Mouse (Mus musculus): ENCODE measurements around the gene Col11a2.
A peak's percentile ranks its signal among the peaks of the same experiment; 100 is the strongest.
"Not testable (repeated sequence)": the region's sequence is repeated elsewhere in the genome, so short reads cannot be mapped to it uniquely, and the experiment has no call there.

Col11a2 gene

DNA sequence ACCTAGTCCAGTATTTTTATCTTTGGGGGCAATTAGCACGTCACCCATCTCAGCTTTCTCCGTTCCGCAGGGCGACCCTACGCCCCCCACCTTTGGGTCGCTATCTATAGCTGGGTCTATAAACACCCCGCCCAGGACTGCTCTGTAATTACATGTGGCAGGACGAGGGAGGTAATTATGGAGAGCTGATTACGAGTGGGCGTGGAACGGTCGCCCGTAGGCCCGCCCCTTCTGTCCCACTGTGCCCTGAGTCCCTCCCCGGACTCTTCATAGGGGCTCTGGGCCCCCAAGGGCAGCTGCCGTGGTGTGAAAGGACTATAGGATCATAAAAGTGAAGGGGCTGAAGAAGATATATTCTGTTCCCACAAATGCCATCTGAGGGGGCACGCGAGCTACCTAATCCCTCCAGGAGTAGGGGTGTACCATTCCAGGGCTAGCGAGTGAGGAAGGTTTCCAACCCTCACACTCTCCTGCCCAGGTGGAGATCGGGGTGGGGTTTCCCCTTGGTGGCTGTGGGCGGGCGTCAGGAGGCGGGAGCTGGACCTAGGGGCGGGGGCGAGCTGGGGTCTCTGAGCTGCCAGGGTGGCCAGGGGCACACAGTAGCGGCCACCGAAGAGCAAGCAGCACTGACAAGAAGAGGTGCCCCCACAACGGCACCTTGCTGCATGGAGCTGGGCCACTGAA is at the start of gene Col11a2:
TSS of gene Col11a2 (plus strand) at position 560 of the 684 bp plus-strand sequence.
- DNase-seq, result no peak

DNA sequence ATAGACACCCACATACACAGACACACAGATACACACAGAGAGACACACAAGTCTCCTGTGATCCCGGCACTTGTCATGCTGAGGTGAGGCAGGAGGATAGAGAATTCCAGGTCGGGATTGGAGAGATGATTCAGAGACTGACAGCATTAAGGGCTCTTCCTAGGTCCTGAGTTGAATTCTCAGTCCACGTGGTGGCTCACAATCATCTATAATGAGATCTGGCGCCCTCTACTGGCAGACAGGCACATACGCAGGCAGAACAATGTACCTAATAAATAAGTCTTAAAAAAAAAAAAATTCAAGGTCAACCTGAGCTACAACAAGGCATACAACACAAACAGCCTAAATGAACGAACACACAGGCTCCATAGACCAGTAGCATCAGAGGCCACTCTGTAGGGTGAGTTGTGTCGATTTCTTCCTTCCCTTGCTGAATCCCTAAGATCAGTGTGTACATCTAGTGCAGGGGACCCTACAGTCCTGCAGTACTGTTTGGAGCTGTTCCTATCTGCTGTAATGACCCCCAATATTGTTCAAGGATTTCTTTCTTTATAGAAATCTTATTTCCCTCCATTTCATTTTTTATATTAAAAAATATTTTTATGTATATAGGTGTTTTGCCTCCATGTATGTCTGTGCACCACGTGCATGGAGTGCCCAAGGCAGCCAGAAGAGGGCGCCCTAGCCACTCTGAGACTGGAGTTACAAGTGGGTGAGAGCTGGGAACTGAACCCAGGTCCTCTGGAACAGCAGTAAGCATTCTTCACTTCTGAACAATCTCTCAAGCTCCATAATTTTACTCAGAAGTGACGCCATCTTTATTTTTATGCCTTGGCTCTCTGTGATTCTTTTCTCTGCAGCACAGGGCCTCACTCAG is 47.2 kb upstream of the Col11a2 start:
- no peak for DNase-seq

DNA sequence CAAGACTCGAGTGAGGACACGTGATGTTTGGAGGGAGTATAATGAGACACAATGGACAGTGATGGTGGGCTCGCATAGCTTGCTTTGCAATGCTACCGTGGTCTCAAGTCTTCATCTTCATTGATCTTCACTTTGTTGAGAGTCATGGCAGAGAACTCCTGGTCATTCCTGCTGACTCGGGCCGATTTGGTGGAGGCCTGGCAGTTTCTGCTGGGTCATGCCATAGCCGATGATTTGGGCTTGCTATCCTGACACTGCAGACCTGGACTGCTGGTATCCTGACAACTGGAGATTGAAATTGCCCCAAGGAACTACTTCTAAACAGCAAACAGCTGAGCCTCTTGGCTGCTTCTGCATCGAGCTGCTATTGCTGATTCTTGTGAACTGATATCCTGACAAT is 44.3 kb upstream of the Col11a2 start:
- no peak for DNase-seq

DNA sequence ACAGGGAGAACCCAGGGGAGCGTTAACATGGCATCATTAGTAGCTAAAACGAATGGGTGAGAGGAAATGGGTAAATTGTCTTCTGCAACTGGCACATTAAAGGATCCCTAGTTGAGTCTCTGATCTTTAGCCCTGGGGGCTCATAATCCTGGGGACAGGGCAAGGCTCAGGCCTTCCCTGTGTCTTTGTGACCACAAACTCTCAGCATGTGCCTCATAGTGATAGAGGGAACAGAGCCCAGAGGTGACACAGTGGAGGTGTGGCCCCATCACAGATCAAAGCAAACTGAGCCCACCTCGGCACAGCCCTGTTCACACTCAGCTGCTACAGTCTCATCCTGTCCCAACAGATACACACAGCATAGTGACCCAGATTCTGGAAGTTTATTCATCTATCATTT is 43.6 kb upstream of the Col11a2 start:
- DNase-seq, result no peak

DNA sequence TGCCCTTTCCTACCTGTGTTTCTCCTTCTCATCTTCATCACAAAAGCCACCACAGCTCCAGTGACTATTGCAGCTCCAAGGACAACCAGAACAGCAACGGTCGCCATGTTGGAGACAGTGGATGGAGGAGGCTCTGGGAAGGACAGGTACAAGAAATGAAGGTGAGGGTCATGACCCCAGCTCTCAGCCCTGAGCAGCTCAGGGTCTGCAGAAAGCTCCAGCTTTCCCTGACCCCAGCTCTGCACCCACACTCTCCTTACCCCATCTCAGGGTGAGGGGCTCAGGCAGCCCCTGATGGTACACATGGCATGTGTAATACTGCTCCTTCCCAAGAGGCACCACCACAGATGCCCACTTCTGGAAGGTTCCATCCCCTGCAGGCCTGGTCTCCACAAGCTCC is 42.2 kb upstream of the Col11a2 start:
- DNase-seq, result not testable (repeated sequence)

- not testable (repeated sequence) for DNase-seq
Measured at GRCm38 (mm10) chr17:33998697-33999096, 40.5 kb upstream of the Col11a2 start.

GRCm38 (mm10) chr17:33999341-34000149 is 39.7 kb upstream of the Col11a2 start:
- DNase-seq, result peak; percentile 29

- DNase-seq, result peak; percentile 95
Measured at GRCm38 (mm10) chr17:34000150-34000537, 39.1 kb upstream of the Col11a2 start, which contains the start of gene H2-K1. H2-K1 (minus strand) TSS chr17:34000347.

DNA sequence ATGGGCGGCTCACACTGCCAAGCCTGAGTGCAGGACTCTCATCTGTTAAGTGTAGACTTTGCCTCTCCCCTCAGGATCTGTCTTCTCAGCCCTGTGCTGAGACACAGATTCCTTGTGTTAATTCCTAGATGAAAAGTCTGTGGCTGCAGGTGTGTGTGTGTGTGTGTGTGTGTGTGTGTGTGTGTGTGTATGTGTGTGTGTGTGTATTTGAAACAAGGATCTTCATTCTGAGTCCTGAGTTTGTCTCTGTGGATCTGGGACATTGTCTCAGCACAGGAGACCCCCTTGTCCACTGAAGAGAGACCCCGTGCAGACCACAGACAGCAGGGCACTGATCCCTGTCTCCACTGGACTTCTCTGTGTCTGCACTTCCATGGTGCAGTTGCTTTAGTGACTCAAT is 38.4 kb upstream of the Col11a2 start:
- not testable (repeated sequence) for DNase-seq

- DNase-seq, result no peak
Measured at GRCm38 (mm10) chr17:34003426-34003825, 35.8 kb upstream of the Col11a2 start.

- DNase-seq, result no peak
Measured at GRCm38 (mm10) chr17:34006570-34006969, 32.7 kb upstream of the Col11a2 start.

- no peak for DNase-seq
Measured at GRCm38 (mm10) chr17:34010156-34010555, 29.1 kb upstream of the Col11a2 start.

- no peak for DNase-seq
Measured at GRCm38 (mm10) chr17:34013436-34013835, 25.8 kb upstream of the Col11a2 start.

DNA sequence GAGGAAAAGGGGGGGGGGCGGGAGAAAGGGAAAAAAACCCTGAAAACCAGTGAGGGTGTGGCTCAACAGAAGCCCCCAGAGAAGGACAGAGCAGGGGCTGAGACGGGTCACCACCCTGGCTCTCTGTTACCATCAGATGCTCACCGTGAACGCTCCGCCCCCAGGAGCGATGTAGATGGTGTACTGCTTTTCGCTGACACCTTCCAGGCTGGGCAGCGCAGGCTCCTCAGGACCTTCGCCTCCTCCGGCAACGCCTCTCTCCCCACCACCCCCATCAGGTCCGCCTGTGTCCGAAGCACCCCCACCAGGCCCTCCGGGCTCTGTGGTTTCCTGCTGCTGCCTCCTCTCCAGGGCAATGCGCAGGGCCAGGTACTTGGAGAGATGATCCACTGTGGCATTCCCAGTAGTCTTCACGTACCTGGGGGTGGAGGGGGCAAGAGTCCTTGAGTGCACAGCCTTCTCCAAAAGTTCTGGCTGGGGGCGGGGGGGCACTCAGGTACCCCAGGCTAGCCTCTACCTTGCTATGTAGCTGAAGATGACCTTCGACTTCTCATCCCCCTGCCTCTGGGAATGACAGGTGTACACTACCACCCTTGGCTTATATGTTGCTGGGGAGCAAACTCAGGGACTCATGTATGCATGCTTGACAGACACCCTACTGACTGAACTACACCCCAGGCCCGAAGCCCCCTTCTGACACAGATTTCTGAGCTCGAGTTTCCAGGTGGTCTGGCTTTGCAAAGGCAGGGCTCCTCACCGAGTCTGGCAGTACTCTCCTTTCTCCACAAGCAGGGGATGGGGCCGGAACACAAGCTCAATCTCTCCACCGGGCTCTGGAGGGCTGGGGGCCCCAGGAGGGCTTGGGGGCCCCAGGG is 17.5 kb upstream of the Col11a2 start:
- peak; percentile 8 for DNase-seq

DNA sequence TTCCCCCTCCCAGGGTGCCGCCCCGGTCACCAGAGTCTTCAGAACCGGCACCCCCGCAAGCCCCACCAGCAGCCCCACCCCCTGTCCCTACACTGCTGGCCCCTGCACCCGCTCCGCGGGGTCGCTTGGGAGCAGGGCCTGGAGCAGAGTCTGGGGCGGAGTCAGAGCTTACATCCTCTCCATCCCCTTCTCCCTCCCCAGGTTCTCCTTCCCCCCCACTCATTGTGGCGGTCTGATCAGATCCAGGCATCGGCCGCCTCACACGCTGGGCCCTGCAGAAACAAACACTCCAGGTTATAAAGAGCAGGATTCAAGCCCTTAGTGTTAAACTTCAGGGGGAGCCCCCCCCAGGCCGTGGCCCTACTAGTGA is 16.8 kb upstream of the Col11a2 start:
- no peak for DNase-seq

- DNase-seq, result peak; percentile 15
Measured at GRCm38 (mm10) chr17:34022987-34023386, 16.2 kb upstream of the Col11a2 start.

GRCm38 (mm10) chr17:34023678-34024077 is 15.6 kb upstream of the Col11a2 start:
- DNase-seq, result peak; percentile 11

- peak; percentile 77 for DNase-seq
Measured at GRCm38 (mm10) chr17:34024317-34024821, 14.9 kb upstream of the Col11a2 start, which contains the start of gene Ring1. Ring1 (minus strand) TSS chr17:34024680.

GRCm38 (mm10) chr17:34024861-34025755 is 14.1 kb upstream of the Col11a2 start:
- DNase-seq, result no peak

DNA sequence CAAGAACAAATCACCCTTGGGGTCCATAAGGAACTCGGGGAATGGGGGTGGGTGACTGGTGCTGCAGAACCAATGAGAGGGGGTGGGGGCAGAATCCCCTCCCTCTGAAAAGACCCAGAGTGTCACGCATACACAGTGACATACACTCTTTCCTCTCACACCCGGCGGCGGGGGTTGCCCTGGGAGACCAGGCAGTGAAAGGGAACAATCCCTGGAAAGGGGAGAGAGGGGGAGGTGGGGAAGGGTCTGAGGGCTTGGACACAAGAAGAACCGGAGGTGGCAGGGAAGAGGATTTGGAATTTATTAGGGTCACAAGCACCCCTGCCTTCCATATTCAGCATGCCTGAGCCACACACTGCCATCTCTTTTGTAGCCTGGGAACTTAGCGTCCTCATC is 13.5 kb upstream of the Col11a2 start:
- DNase-seq, result peak; percentile 15

DNA sequence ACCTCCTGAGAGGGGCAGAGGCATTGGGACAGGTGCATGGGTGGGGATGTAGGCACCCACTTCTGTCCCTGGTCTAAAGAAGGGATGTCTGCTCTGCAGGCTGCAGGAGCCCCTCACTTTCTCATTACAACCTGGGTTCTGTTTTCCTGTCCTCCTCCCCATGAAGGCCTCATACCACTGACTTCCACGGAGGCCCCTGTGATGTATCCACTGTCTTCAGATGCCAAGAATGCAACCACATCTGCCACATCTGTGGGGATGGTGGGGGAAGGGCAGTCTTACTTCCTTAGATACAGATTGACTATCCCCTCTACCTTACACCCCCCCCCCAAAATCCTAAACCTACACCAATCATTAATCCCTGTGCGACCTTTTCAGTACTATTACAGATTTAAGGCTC is 13.0 kb upstream of the Col11a2 start:
- peak; percentile 12 for DNase-seq
